Mouse (Mus musculus) spleen, adult 12 weeks (tissue): ENCODE data around the gene Akap17b.
A peak's percentile ranks its signal among the peaks of the same experiment; 100 is the strongest.

ENCODE experiments used
- DNase-seq: peaks from one replicate; pipeline ENCODE4 v3.0.0; 2022; ENCODE audit warnings: low spot score

Gene Akap17b

GRCm38 (mm10) chrX:36587304-36588209 is 57.6 kb downstream of the Akap17b start:
- DNase-seq = no peak

- DNase-seq = no peak
These were observed 58.4 kb downstream of the Akap17b start for GRCm38 (mm10) chrX:36586629-36587303.

GRCm38 (mm10) chrX:36562079-36562478 is 83.1 kb downstream of the Akap17b start:
- no peak for DNase-seq

- peak; percentile 38 for DNase-seq
These were observed 83.5 kb downstream of the Akap17b start for GRCm38 (mm10) chrX:36561650-36562049.

- no peak for DNase-seq
These were observed 85.0 kb downstream of the Akap17b start for GRCm38 (mm10) chrX:36560170-36560569.
